Mouse (Mus musculus): Measurements from ENCODE around the gene Ccdc141.

DNA sequence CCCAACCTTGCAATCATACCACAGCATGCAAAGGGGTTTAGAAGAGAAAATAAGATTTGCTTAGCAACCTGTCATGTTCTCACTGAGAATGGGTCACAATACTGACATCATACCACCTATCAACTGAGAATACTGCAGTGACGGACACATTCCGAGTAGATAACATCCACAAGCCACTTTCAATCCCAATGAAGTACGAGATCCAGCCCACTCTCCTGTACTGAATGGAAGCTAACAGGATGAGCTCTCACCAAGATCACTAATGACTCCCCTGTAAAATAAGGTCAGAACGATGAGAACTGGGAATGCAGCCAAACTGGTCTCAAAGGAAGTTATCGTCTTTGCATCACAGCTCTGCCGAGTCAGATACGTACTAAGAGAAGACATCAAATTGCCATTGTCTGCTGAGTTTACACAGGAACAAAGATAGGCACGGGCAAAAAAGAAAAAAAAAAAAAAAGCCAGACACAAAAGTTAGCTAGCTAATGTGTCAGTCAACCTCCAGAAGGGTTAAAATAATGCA is 13.7 kb upstream of the Ccdc141 start:
- no peak for TF ChIP-seq MAX (IDR thresholded peaks at IDR 0.05; ENCODE audit: low read depth)
- no peak for TF ChIP-seq USF1 (IDR thresholded peaks at IDR 0.05; ENCODE audit: low read depth)
- TF ChIP-seq POLR2A (IDR thresholded peaks at IDR 0.05; ENCODE audit: insufficient read length, low read depth) = no peak
- TF ChIP-seq E2F4 (IDR thresholded peaks at IDR 0.05; ENCODE audit: insufficient read depth) = no peak
- no peak for TF ChIP-seq SRF (IDR thresholded peaks at IDR 0.05; ENCODE audit: control insufficient read depth, insufficient read length, low read depth)
- TF ChIP-seq MYOD1 (IDR thresholded peaks at IDR 0.05; ENCODE audit: control insufficient read depth in 1 of 3, insufficient read length in 2 of 3, low read depth in 2 of 3) = no peak
- no peak for TF ChIP-seq MYOG (IDR thresholded peaks at IDR 0.05; ENCODE audit: control insufficient read depth in 1 of 3, insufficient read depth in 1 of 3, insufficient read length in 2 of 3, low read depth in 2 of 3)
- TF ChIP-seq CEBPB (IDR thresholded peaks at IDR 0.05; ENCODE audit: insufficient read depth, poor library complexity, severe bottlenecking) = no peak
- no peak for TF ChIP-seq TCF3 (IDR thresholded peaks at IDR 0.05; ENCODE audit: insufficient read length, low read depth)

Data from myocyte (in vitro differentiated cells).